Mouse (Mus musculus) hindlimb bud, embryonic 11.5 days (tissue): ENCODE data around the gene Fam71e2.

Experiments used
- DNase-seq: peaks from one replicate; pipeline ENCODE4 v3.0.0-alpha.2; 2012; ENCODE audit warnings: low read depth, low spot score; ENCODE audit errors: extremely low spot score

Fam71e2 gene

DNA sequence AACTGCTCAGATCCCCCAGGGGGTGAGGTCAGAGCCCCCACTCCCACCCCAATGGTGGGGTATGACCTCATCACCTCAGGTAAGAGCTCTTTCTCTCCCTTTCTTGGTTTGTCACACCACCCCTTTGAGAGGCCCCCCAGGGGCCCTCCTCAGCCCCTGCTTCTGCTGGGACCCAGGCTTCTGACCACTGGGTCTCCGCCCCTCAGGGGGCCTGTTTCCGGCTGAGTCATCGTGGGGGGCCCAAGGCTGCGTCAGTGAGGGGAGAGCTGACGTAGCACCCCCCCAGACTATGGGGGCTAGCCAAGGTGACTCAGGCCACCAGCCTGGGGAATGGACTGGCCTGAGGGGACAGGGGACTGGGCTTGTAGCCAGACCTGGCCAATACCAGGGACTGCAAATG, 8.8 kb upstream of the Fam71e2 start:
- DNase-seq = no peak

DNA sequence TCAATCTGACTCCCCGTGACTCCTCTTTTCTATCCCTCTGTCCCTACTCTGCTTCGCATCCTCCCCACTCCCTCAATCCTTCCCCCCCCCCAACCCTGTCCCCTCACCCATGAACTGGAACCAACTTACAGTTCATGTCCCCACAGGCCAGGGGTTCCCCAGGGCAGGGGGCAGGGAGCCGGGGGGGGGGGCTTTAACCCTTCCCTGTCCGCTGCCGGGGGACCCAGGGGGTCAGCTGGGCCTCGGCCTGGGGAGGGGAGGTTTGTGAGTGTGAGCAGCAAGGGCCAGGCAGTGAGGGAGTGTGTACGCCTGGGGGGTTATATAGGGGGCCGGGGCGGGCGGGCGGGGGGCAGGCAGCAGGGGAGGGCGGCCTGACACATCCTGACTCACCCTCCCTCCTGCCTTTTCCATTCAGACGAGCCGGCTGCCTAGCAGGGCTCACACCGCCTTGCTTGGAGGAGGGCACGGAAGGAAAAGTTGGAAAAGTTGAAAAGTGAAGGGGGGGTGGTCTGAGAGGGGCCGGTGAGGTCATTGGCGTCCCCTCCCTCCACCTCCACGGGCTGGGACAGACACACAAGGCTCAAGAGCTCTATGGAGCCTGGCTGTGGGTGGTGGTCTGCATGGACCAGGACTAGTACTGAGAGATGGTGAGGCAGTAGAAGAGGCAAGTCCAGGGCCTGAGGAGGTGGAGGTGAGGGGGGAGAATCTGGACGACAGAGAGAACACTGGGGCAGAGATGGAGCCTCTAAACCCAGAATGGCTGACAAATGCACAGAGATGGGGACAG, 6.9 kb upstream of the Fam71e2 start:
- DNase-seq = no peak

- DNase-seq = no peak
Observed at GRCm38 (mm10) chr7:4776861-4777830, 6.0 kb upstream of the Fam71e2 start.

DNA sequence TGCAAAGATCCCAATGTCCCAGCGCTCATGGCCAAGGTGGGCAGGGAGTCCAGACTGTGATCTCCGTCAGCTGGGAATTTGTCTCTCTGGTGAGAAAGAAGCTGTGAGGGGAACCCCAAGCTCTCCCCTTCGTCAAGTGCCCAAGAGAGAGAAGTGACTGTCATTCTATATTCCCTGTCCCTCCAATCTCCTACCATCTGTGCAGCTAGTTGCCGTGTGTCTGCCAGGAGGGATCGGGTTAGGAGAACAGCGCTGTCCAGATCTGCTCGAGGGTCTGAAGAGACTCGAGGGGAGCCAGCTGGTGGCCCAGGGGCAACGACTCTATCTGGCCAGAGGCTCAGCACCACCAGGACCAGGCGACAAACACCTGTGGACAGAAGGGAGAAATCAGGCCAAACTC, 5.0 kb upstream of the Fam71e2 start:
- DNase-seq = no peak

DNA sequence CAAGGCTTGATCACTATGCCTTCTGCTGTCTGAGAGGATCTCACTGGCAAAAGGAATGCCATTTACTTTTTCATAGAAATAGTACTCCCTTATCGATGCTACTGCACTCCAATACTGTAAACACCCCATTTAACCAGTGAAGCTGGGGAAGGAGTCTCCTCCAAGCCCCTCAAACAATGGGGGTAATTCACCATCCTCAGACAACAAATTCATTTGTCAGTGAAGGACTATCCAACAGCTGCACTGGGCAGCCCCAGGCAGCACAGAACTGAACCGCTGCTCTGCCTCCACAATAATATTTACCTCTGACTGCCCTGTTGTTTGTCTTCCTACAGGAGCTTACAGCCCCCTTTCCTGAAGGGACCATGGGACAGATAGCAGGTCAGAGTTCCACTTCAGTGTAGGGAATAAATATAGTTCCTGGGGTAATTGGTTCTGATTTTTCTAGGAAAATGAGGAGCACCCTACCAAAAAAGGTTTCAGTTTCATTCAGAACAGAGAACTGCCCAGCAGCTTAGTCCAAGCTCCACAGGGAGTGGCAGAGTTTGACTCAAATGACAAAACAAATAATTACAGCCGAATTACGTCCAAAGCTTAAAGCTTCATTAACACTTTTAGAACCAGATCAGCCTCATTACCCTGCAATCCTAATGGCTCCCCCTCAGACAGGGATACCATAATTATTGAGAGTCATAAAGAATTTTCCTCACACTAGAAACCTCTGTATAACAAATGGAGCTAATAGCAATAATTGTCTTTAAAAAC, 6.0 kb downstream of the Fam71e2 start:
- no peak for DNase-seq

GRCm38 (mm10) chr7:4759670-4760069, 11.4 kb downstream of the Fam71e2 start:
- no peak for DNase-seq

- DNase-seq = peak; percentile 42
Observed at GRCm38 (mm10) chr7:4752821-4753570, 18.1 kb downstream of the Fam71e2 start, which contains the start of gene Cox6b2. TSS of gene Cox6b2 (minus strand) at chr7:4753094.

- peak; percentile 24 for DNase-seq
Observed at GRCm38 (mm10) chr7:4751971-4752820, 18.9 kb downstream of the Fam71e2 start.

- DNase-seq = no peak
Observed at GRCm38 (mm10) chr7:4749169-4749568, 21.9 kb downstream of the Fam71e2 start.

DNA sequence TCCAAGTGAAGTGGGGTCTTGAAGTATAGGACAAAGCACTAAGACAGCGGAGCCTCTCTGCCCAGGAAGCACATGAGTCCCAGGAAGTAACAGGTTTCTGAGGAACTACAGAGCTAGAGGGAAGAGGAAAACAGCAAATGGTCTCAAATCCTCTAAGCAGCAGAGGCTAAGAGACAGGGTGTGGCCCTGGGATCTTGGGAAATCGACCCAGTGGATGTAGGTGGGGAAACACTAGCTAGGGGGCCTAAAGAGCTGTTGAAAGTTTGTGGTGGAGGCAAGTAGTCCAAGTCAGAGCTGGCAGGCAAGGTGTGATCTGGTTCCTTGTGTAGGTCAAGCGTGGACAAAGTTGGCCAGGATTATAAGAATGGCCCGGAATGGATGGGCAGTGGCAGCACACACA, 22.8 kb downstream of the Fam71e2 start:
- no peak for DNase-seq

DNA sequence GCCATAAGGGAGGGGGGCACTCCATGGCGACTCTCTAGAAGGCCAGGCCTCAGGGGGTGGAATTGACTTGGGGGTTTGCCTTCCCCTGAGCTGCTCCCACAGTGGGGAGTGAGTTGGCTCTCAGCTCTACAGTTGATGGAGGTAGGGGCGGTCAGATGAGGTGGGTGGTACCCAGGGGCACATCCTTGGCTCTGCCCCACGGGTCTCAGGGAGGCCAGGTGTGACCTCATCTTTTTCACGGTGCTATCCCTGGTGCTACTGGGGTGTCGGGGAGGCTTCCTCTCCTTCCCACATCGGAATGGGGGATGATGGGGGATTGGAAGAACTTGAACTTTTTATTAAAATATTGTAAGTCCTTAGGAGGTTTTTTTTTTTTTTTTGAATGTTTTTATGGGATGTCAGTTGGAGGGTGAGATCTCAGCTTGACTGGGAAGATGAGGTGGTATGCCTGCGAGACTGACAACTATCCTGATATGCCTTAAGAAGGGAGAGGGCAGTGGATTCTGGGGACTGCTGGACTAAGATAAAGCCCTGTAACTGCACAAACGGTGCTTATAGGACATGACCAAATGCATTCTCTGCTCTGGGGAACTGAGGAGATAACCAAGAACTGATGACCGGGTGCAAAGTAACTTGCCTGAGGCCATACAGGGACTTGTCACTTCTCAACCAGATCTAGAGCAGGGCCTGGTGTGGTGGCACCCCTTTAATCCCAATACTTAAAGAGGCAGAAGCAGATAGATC, 23.8 kb downstream of the Fam71e2 start:
- DNase-seq = no peak

DNA sequence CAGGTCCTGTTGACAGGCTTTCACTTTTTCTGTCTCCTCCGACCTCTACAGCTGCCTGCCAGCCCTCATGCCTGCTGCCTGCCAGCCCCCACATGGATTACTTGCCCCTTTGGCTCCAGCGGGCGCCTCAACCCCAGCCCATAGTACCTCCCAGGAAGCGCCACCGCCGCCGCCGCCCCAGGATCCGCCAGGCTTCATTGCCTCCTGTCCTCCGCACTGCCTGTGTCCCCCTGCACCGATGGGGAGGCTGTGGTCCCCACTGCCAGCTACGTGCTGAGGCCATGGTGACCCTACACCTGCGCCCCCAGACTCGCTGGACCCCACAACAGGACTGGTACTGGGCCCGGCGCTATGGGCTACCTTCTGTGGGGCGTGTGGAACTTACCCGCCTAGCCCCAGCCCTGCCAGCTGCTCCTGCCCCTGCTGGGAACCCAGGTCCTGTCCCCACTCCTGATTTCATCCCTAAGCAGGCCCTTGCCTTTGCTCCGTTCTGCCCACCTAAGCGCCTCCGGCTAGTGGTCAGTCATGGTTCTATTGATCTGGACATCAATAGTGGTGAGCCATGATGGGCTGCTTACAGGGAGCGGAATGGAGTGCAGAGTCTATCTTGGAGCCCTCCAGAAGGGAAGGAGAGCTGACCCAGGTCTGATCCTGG, 24.6 kb downstream of the Fam71e2 start:
- no peak for DNase-seq

DNA sequence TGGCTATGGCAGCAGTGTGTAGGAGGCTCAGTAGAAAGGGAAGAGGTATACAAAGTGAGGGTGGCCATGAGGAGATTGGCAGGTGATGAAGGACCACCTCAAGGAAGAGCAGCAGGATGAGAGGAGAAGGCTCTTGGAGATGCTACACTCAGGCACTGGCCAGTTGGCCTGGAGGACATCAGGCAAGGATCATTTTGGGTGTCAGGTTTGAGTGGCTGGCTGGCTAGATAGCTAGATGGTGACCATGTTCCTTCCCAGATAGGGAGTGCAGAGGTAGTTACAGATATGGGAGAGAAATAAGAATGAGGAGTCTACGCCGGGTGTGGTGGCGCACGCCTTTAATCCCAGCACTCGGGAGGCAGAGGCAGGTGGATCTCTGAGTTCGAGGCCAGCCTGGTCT, 26.2 kb downstream of the Fam71e2 start:
- DNase-seq = no peak

DNA sequence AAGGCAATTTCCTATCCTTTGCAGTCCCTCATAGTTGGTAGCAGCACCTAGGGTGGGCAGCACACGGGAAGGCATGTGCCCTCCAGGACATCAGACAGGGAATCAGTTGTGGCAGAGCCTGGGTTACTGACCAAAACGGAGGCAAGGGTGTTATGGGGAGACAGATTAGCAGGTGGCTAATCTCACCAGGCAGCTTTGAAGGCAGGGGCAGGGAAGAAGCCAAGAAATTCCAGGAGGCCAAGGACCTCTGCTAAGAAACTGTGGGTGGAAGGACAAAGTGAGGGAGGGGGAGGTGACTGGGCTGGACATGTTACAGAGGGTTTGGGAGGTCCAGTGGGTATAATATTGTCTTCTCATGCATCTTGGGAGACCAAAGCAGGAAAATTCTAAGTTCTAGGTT, 27.7 kb downstream of the Fam71e2 start:
- DNase-seq = no peak

DNA sequence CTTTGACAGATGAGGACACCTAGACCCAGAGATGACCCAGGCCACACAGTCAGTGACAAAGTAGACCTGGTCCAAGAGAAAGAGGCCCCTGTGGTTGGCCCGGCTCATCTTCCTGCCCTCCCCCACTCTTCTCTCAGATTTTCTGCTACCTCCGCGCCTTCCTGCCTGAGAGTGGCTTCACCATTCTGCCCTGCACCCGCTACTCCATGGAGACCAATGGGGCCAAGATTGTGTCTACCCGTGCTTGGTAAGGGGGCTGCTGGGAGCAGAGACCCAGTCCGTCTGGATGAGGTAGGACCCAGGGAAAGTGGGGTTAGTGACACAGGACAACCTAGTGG, 28.7 kb downstream of the Fam71e2 start:
- no peak for DNase-seq

DNA sequence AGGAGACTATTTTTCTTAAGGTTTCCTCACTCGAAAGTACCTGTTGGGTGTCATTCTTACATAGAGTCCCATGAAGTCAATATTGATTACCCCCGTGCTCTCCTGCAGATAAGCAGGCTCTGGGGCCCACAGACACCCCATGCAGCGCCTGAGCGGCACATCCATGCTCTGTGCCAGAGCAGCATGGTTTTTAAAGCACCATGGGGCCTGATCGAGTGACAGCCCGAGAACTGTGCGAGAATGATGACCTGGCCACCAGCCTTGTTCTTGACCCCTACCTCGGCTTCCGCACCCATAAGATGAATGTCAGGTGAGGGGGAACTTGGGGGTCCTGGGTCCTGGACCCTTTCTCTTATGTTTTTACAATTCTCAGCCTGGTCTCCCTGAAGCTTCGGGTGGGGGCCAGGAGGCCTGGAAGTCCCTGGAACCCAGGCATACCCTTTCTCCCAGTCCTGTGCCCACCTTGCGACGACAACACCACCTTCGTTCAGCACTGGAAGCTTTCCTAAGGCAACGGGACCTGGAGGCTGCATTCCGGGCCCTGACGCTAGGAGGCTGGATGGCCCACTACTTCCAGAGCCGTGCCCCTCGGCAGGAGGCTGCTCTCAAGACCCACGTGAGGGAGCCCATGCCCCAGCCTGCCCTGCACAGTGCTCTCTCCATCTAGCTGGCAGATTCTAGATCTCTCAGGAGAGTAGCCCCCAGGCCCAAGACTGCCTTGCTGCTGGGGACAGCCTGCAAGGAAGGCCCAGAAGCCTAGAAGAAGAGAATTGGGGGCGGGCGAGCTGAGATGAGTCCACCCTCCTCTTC, 29.2 kb downstream of the Fam71e2 start:
- DNase-seq = no peak

DNA sequence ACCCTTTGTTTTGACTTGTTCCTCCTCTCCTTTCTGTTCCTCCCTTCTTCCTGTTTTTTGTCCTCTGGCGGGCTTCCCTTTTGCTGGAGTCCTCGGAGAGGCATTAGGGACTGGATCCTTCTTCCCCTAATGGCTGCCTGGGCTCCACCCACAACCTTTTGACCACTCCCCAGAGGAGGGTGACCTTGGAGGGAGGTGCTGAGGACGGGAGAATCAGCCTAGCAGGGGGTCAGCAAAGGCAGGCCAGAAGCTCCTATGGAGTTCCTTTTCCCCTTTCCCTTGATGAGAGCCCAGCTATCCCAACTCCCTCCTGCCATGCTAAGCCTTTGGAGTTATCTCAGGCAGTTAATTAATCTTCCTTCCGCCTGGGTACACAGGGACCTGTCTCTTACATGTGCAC, 30.0 kb downstream of the Fam71e2 start:
- no peak for DNase-seq

GRCm38 (mm10) chr7:4740309-4740727, 30.8 kb downstream of the Fam71e2 start:
- DNase-seq = no peak
